Mouse (Mus musculus) embryonic fibroblast, embryonic 13.5 days (primary cell): Measurements from ENCODE around the gene Ap2a1.

Source experiments
- CTCF ChIP-seq: IDR thresholded peaks from 2 replicates; pipeline ENCODE4 v1.5.1; 2011; ENCODE audit warnings: mild to moderate bottlenecking, control low read depth, low read length, moderate library complexity, borderline replicate concordance; ENCODE audit not compliant: insufficient read depth
- POLR2A ChIP-seq: IDR thresholded peaks from 2 replicates; pipeline ENCODE4 v1.6.1; 2011; ENCODE audit warnings: low read depth, mild to moderate bottlenecking, control low read depth, low read length, moderate library complexity

DNA sequence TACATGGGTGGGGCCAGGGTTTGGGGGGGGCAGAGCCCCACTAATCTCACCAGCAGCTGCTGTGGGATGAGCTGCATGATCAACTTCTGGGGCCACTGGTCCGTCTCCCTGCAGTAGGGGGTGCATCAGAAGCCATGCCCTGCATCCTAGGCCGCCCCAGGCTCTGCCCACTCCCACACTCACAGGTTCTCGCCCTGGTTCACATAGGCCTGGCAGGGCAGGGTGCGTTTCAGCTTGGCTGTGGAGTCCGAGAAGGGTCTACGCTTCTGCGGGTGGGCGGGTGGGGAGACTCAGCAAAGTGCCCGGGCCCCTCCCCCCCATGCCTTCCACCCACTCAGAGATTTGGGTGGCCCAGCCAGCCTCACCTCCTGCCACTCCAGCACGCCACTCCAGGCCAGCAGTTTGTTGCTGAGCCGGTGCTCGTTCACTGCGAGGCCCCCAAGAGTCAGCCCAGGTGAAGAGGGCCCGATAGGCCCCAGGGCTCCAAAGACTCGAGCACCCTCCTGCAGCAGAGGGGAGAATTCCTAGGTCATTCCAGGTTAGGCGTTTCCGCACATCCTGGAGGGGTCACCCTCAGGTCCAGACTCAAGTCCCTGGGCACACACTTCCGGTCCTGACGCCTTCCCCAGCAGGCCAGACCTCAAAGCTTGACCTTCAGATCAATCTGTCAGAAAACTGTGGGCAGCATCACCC is 62.1 kb downstream of the Ap2a1 start:
- TF ChIP-seq POLR2A (no peak), CTCF (no peak)
